Mouse (Mus musculus) A20 (cell line): ENCODE results near the gene Tgfb2.

Experiments used
- DNase-seq: peaks from one replicate; pipeline ENCODE4 v3.0.0-alpha.2; 2011; ENCODE audit warnings: low read depth, low spot score

The Tgfb2 gene

GRCm38 (mm10) chr1:186705915-186706248 lies at the start of gene Tgfb2:
Gene Tgfb2 (minus strand): TSS chr1:186705989.
- DNase-seq, result no peak

- no peak for DNase-seq
Measured at GRCm38 (mm10) chr1:186749675-186750283, 44.0 kb upstream of the Tgfb2 start.

DNA sequence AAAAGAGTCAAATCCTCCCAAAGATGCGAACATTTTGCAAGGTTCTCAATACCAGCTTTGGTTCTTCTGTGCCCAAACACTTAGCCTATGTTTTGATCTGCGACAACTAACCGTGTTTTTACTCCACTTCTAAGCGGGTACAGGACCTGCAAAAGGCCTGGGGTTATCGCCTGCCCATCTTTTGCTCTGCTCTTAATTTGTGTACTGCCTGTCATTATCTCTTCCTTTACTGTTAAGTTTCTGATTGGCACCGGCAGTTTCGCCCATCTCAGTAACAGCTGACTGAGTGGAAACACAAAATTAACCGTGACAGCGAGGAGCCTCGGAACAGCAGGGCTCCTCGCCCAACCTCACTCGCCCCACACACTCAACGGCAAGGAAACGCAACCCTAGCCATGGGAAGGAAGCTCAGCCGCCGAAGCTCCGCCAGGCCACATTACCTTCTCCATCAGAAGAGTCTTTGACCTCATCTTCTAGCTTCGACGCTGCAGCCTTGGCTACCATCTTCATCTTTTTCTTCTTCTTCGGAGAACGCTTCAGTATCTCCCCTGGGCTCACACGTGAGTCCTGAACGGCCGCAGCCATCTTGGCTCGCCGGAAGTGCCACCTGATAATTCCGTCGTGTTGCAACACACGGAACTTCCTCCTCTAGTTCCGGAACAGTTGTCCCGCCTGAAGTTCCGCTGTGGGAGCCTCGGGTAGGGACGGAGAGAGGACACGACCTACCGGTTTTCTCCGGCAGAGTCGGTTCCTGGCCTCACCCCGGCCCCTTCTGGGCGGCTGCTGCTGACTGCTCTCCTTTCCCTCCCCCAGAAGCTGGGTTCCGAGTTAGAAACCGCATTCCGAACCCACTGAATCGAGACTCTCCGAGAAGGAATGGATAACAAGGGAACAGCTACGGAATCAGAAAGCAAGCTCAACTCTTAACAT lies 43.2 kb upstream of the Tgfb2 start, which contains the start of gene Rrp15:
Rrp15 (minus strand) TSS at position 635 of the 930 bp plus-strand sequence.
- DNase-seq, result peak; percentile 95

DNA sequence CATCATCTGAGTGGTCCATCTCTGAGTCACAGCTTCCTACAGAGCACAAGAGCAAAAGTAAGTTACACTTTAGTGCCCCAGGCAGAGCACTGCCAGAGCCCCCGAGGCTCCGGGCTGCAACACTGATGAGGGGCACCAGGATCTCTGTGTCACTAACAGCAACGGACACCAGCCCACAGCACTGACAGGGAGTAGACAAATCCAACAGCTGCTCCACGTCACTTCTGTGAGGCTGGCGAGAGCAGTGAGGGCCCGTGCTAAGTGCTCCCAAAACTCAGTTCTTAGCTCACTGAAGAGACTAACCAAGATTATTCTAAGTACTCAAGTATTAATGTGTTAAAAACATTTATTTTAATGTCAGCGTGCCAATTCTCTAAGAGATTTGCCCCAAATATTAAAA lies 34.0 kb upstream of the Tgfb2 start:
- DNase-seq, result no peak

DNA sequence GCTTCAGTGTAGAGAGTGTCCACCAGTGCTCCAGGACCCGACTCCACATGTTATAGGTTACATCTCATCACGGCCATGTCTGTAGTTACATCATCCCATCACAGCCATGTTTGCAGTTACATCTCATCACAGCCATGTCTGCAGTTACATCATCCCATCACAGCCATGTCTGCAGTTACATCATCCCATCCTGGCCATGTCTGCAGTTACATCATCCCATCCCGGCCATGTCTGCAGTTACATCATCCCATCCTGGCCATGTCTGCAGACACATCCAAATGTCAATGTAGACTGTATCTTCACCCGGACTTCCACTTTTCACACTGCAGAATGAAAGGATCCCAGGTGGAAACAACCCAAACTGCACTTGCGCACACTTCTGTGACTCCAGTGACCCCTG lies 29.7 kb upstream of the Tgfb2 start:
- no peak for DNase-seq

GRCm38 (mm10) chr1:186733052-186733451 lies 27.3 kb upstream of the Tgfb2 start:
- no peak for DNase-seq

DNA sequence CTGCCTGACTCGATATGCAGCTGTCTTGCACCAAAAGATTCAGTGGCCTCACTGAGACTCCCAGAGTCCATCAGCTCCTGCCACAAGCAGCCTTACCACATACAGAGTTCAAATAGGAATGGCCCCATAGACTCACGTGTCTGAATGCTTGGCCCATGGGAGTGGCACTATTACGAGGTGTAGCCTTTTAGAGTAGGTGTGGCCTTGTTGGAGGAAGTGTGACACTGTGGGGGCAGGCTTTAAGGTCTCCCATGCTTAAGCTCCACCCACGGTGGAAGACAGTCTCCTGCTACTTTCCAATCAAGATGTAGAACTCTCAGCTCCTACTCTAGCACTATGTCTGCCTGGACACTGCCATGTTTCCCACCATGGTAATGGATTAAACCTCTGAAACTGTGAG lies 23.0 kb upstream of the Tgfb2 start:
- DNase-seq, result no peak

DNA sequence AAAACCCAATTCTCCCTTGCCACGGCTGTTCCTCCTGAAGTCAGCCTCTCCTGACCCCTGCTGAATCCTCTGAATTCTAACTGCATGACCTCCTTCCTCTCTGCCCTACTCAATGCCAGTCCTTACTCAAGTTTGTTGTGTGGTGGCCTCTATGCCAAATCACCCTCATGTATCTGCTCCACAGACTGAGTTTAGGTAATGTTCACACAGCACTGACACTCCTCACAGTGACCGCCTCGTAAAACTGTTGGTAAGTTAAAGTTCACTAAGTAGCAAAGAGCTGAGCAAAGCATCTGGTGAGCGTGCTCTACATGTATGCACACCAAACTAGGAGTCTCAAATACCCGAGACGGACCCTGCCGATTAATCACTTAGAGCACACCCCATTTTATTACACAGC lies 20.3 kb upstream of the Tgfb2 start:
- DNase-seq, result no peak

DNA sequence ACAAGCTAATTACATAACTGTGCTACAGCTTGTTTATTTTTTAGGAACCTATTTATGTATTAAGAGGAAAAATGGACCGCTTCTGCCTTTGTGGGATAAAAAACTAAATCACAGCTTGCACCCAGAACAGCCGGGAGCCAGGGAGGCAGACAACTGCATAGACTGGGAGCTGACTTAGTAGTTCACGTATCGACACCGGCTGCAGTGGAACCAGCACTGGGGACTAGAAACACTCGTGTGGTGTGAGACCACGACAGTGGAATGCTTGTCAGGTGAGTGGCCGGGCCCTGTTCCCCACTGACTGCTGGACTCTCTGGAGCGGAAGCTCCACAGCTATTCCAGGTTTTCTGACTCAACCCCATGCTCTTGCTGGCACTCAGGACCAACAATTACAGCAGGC lies 16.5 kb upstream of the Tgfb2 start:
- DNase-seq, result no peak

GRCm38 (mm10) chr1:186721846-186722245 lies 16.1 kb upstream of the Tgfb2 start:
- peak; percentile 81 for DNase-seq

- no peak for DNase-seq
Measured at GRCm38 (mm10) chr1:186721166-186721565, 15.4 kb upstream of the Tgfb2 start.

- no peak for DNase-seq
Measured at GRCm38 (mm10) chr1:186719708-186720107, 13.9 kb upstream of the Tgfb2 start.

DNA sequence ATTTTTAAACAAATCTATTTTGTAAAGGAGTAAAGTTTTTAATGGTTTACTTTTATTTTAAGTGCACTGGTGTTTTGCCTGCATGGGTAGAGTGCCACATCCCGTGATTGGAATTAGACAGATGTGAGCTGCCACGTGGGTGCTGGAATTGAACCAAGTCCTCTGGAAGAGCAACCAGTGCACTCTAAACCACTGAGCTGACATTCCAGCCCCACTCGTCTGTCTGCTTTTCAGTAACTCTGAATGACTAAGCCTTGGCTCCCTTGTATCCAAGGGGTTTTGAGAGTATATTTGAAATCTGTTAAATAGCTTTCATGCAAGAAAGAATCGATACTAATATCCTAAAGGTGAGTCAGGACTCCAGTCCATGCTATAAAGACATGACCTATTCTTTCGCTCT lies 13.1 kb upstream of the Tgfb2 start:
- no peak for DNase-seq

- no peak for DNase-seq
Measured at GRCm38 (mm10) chr1:186714980-186715896, 9.4 kb upstream of the Tgfb2 start.

DNA sequence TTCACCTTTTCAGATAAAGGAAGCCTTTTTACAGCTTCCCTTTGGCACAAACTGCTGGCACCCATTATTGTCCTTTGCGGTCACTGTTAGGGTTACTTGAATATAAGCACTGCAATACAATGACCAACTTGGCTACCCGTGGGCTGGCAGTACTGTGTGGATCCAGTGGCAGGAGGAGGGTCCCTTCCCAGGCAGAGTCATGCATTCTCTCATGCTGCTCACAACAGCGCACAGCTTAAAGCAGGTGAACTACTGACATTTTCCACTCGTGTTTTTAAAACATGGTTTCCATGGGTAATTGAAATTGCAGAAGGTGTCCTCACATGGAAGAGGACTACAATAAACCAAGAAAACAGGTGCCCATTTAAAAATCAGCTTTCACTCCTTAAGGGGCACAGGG lies 8.4 kb upstream of the Tgfb2 start:
- DNase-seq, result no peak

- peak; percentile 48 for DNase-seq
Measured at GRCm38 (mm10) chr1:186712802-186713471, 7.1 kb upstream of the Tgfb2 start.

DNA sequence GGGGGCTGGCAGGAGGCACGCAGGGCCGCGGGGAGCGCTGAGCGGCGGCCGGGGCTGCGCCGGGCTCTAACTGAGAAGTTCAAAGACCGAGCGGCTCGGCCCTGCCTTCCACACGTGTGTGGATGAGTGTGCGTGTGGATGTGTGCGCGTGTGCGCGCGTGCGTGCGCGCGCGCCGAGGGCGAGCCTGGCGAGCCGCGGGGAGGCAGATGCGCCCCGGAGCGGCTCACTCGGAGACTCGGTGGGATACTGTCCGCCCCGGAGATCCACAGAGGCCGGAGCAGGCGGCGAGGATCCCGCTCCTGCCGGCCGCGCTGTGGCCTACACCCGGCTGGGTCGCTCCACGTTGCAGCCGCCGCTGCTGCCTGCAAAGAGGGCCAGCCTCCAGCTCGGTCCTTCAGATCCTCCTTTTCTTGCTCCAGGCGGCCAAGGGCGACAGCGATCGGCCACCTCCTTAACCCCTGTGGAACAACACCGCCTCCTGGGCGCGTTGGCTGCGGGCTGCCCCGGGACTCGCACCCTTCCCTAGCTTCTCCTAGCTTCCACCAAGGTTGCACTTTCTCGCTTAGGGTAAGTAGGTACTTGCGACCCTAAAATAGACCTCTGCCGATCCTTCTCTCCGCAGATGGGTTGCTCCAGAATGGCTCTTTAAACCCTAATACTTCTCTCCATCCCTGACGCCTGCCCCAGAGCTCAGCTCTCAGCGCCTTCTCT lies 430 bp downstream of the Tgfb2 start:
- DNase-seq, result no peak

DNA sequence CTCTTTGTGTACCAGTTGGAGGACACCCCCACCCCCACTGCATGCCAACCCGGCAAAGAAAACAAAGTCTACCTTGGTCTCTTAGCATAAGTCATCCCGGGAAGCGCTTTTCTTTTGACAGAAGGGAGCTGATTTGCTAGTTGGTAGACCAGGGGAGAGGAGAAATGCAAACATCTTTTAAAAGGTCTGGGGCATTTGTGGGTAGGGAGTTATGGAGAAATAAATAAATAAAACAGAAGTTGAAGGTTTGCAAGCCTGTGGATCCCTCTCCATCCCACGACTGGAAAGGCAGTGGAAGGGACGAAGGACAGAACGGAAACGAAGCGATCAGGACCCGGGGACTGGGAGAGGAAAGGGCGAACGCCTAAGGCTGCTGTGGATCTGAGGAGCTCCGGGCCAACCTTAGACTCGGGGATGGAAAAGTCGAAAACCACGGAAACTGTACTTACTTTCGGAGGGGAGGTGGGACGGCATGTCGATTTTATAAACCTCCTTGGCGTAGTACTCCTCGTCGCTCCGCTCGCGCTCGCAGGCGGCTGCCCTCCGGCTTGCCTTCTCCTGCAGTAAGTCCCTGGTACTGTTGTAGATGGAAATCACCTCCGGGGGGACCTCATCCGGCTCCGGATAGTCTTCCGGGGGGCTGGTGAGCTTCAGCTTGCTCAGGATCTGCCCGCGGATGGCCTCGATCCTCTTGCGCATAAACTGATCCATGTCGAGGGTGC lies 1.6 kb downstream of the Tgfb2 start:
- no peak for DNase-seq

DNA sequence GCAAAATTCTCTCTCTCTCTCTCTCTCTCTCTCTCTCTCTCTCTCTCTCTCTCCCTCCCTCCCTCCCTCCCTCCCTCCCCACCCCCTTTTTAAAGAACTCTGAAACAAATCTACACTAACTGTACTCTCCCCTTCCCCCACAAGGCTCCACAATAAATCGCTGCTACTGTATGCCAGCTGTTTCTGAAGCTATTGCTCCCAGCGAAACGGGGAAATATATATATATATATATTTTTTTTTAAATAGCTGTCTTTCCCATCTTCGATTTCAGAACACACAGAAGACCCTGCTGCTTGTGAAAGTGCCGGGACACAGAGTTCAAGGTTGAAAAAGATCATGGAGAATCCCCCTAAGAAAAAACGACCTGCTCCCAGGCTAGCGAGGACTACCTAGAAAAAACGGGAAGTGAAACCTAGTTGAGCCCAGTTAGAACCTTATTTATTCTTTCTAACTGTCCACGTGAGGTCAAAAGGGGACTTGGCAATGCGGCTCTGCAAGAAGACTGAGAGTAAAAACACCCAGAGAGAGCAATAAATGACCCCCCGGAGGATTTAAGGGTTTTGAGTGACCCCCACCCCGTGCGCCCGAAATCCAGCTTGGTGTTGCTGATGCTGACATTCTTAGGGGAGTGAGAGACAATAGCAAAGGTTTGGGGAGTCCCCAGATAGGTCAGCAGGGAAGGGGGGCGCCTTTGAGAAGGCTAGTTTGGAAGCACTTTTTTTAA lies 2.4 kb downstream of the Tgfb2 start:
- DNase-seq, result peak; percentile 79
